Mouse (Mus musculus) limb, embryonic 12.5 days (tissue): ENCODE data around the gene Dbn1. TPM values are rescaled to one million over a fixed set of nuclear protein-coding genes. Genes with fewer than 3 reads are reported as not detected.
A peak's percentile ranks its signal among the peaks of the same experiment; 100 is the strongest.
"Not testable (repeated sequence)": the region's sequence is repeated elsewhere in the genome, so short reads cannot be mapped to it uniquely, and the experiment has no call there.

Source experiments
- ATAC-seq: fragments of 200-750 bp; cut with Nextera tagmentation; 2 replicates; pipeline ENCODE4 v1.8.0; 2017; ENCODE audit warnings: low read depth, moderate TSS enrichment; ENCODE audit not compliant: insufficient number of reproducible peaks, insufficient read depth, low FRiP score, low TSS enrichment
- H3K27ac ChIP-seq: fragments of 300-500 bp; sonication (generic); 2 replicates; pipeline ENCODE4 v1.5.1; 2016; ENCODE audit warnings: mild to moderate bottlenecking, moderate library complexity
- H3K27me3 ChIP-seq: fragments of 300-500 bp; sonication (generic); 2 replicates; pipeline ENCODE4 v1.6.1; 2016; ENCODE audit warnings: mild to moderate bottlenecking, moderate library complexity
- H3K36me3 ChIP-seq: fragments of 300-500 bp; sonication (generic); 2 replicates; pipeline ENCODE4 v1.6.1; 2016; ENCODE audit warnings: mild to moderate bottlenecking, moderate library complexity
- H3K4me1 ChIP-seq: fragments of 300-500 bp; sonication (generic); replicated peaks from 2 replicates; pipeline ENCODE4 v1.6.1; 2016
- H3K4me2 ChIP-seq: fragments of 300-500 bp; sonication (generic); 2 replicates; pipeline ENCODE4 v1.6.1; 2016; ENCODE audit warnings: mild to moderate bottlenecking, moderate library complexity
- H3K4me3 ChIP-seq: fragments of 300-500 bp; sonication (generic); replicated peaks from 2 replicates; pipeline ENCODE4 v1.5.1; 2016; ENCODE audit warnings: mild to moderate bottlenecking
- H3K9ac ChIP-seq: fragments of 300-500 bp; sonication (generic); replicated peaks from 2 replicates; pipeline ENCODE4 v1.6.1; 2016; ENCODE audit warnings: mild to moderate bottlenecking, moderate library complexity
- H3K9me3 ChIP-seq: fragments of 300-500 bp; sonication (generic); 2 replicates; pipeline ENCODE4 v1.6.1; 2016; ENCODE audit warnings: mild to moderate bottlenecking, moderate library complexity
- WGBS: fragments of 180-500 bp; shearing (Covaris S2); methylation state at CpG from one replicate; pipeline ENCODE4 v1.1.7; 2016; 5-methylcytosine and 5-hydroxymethylcytosine counted together
- polyA plus RNA-seq: library from polyadenylated mRNA; unstranded; fragments of >200 nt; fragmentation: Nextera tagmentation; extraction: Ambion mirVana; gene quantifications from 2 replicates; pipeline ENCODE4 v1.2.1, GENCODE M21; 2016

The Dbn1 gene
- polyA plus RNA-seq, 1 experiment from 2014 or later, result 361 TPM

DNA sequence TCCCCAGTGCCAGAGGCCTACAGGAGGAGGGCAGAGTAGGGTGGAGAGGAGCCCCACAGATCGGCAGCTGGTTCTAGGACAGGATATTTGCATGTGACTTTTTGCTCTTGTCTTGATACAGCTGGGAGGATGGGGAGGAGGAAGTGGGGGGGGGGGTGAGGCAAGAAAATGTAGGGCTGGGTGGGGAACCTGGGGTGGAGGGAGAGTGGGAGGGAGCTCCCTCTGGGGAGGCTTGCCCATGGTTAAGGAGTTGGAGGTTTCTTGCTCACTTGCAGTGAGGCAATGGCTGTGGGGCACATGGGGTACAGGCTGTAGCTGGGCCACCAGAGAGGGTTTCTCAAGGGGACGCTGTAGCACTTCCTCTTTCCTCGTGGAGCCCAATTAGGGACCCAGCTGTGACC, 40.4 kb downstream of the Dbn1 start:
- WGBS, result 62% methylated on average over 3 of the region's 3 CpGs
- Histone ChIP-seq H3K4me1 (peaks cover 25% of the 10 kb centered on the region), H3K9ac (0 out of 2 replicates have a peak overlapping the region, but pooled peaks have one; percentile 27), H3K9me3 (no peaks in the 10 kb centered on the region), H3K27me3 (no peaks in the 10 kb centered on the region), H3K4me3 (no peak overlapping the region), H3K36me3 (peaks cover 39% of the 10 kb centered on the region), H3K4me2 (peak overlapping the region; percentile 74; the same call in 1 of the 2 replicates), H3K27ac (no peak overlapping the region)
- ATAC-seq, result no peak

DNA sequence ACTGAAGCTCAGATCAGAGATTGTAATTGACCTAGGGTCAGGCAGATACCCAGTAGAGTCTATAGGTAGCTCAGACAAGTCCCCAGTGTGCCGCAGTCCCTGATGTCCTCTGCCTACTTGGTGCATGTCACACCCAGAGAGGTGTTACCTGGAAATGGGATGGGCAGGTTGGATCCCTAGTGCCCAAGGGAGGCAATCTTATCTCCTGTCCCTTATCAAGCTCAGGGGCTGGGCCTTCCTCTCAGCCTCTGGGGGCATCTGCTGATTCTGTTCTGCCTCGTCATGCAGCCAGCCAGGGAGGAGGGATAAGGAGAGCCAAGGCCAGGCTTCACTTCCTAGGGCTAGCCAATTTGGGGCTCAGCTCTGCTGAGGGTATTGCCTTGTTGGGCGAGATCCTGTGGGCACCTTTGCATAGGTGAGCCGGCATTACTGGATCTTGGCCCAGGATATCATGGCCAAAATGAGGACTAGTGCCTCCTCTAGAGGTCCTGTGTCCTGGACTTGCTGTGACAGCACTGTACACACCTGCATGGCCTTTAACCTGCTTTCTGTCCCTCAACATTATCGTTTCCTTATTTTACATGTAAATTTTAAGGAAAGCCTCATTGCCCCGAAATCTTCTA, 41.3 kb downstream of the Dbn1 start:
- peak overlapping the region; percentile 96 for H3K9ac ChIP-seq
- H3K36me3 ChIP-seq, result peaks cover 30% of the 10 kb centered on the region
- peak overlapping the region; percentile 74 for H3K4me2 ChIP-seq
- H3K4me1 ChIP-seq, result peaks cover 25% of the 10 kb centered on the region
- H3K4me3 ChIP-seq, result peak overlapping the region; percentile 85
- H3K9me3 ChIP-seq, result no peaks in the 10 kb centered on the region
- WGBS, result 85% methylated on average over 6 of the region's 6 CpGs
- no peak overlapping the region for H3K27ac ChIP-seq
- no peak for ATAC-seq
- H3K27me3 ChIP-seq, result no peaks in the 10 kb centered on the region

DNA sequence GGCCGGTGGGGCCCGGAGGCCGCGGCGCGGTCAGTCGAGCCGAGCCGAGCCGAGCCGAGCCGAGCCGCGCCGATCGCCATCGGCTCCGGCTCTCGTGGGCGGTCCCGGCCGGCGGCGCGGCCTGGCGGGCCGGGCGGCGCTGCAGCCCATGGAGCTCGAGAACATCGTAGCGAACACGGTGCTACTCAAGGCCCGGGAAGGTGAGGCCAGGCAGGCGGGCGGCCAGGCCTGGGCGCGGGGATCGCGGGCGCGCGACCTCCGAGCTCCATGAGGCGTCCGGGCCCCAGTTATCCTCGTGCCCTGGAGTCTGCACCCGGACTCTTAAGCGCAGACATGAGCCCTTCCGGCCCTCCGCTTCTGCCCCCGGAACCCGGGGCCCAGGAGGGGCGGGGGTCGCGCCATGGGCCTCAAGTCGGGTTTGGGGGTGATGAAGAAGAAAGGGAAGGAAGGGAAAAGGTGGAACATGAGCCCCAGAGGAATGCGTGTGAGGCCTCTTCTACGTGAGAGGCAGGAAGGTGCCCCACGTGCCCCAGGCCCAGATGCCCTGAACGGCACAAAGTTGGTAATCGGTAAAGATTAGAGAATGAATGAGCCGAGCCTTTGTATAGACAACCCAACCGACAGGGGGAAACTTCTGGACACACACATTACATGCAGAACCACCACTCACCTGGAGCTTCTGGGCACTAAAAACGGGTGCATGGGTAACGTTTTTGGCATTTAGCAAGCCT, 42.4 kb downstream of the Dbn1 start:
- WGBS, result 1% methylated on average over 50 of the region's 66 CpGs
- ATAC-seq, result 0 out of 2 replicates have a peak, but pooled peaks have one; percentile 9
- peak overlapping the region; percentile 96 for H3K27ac ChIP-seq
- no peaks in the 10 kb centered on the region for H3K27me3 ChIP-seq
- H3K9ac ChIP-seq, result peak overlapping the region; percentile 96
- H3K36me3 ChIP-seq, result peaks cover 19% of the 10 kb centered on the region
- no peaks in the 10 kb centered on the region for H3K9me3 ChIP-seq
- peak overlapping the region; percentile 85 for H3K4me3 ChIP-seq
- peak overlapping the region; percentile 74 for H3K4me2 ChIP-seq
- peaks cover 25% of the 10 kb centered on the region for H3K4me1 ChIP-seq

DNA sequence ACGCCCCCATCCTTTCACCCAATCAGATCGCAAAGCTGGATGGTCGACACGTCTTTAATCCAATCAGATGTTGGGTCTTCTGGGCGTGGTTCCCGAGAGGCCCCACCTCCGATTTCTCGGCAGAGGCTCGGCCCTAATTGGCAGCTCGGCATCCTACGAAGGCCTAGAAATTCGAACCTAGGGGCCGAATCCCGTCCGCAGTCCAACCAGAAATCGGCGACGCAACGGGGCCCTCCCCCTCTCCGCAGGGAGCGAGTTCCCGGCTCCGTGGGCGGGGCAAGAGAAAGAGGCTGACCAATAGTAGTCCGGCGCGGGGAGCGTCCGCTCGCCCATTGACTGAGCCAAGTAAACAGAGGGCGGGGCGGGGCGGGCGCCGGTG, 43.0 kb downstream of the Dbn1 start, which contains the start of gene Grk6:
Gene Grk6, plus strand, starts transcription at position 136 of the 379 bp plus-strand sequence.
- Histone ChIP-seq H3K27me3 (no peaks in the 10 kb centered on the region), H3K4me1 (peaks cover 25% of the 10 kb centered on the region), H3K9ac (peak within 1 kb of the TSS; percentile 96), H3K4me3 (peak within 1 kb of the TSS; percentile 85), H3K4me2 (peak within 1 kb of the TSS; percentile 74), H3K27ac (peak within 1 kb of the TSS; percentile 96), H3K9me3 (no peaks in the 10 kb centered on the region), H3K36me3 (peaks cover 13% of the 10 kb centered on the region)
- WGBS, result under 1% methylated on average over 31 of the region's 35 CpGs
- peak; percentile 96 for ATAC-seq

DNA sequence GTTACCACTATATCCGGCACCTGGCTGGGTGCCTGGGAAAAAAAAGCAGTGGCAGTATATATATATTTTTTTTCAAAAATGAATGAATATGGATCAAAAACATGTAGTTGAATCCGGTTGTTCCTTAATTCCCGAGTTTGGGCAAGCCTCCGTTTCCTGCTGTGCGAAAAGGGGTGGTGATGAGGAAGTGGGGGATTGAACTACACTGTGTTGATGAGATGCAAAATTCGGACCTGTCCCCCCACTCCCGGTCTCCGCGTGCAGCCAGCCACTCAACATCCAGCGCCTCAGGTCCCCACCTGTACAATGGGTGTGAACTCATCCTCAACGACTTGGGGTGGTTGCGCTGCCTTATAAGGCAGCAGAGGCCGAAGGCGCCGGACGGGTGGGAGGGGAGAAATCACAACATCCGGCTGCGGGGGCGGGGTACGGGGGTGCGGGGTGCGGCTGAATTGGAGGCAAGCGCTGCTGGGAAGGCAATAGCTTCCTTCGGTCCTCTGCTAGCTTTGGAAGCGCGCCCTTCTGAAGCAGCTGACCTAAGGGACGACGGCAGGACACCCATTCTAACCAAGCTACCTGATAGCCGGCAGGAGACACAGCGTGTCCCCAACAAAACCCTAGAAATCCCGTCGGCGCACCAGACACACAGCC, 43.5 kb downstream of the Dbn1 start:
- peak; percentile 81 for ATAC-seq
- no peaks in the 10 kb centered on the region for H3K9me3 ChIP-seq
- WGBS, result under 1% methylated on average over 33 of the region's 33 CpGs
- H3K27me3 ChIP-seq, result no peaks in the 10 kb centered on the region
- peak overlapping the region; percentile 57 for H3K9ac ChIP-seq
- peak overlapping the region; percentile 96 for H3K27ac ChIP-seq
- peak overlapping the region; percentile 74 for H3K4me2 ChIP-seq
- peaks cover 25% of the 10 kb centered on the region for H3K4me1 ChIP-seq
- peak overlapping the region; percentile 85 for H3K4me3 ChIP-seq
- H3K36me3 ChIP-seq, result peaks cover 8% of the 10 kb centered on the region; the same call in 1 of the 2 replicates

DNA sequence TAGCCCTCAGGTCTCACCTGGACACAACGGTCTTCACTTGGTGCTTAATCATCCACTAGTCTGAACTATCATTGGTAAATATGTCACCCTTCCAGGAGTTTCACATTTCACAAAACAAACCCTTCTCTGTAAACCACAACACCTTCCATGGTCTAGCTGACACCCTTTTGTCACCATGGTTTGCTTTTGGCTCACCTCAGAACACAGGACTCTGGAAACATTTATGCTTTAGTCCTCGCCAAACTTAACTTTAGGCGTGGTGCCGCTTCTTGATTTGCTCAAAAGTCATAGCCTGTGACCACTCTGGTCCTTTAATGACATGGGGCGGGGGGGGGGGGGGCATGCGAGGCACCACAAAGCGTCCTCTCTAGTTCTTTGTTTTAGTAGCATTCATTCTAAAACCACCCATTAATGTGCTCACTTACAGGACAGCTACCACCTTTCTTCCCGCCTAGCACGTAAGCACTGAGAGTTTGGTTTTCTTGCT, 44.1 kb downstream of the Dbn1 start:
- Histone ChIP-seq H3K27ac (peak overlapping the region; percentile 96), H3K9me3 (no peaks in the 10 kb centered on the region), H3K27me3 (no peaks in the 10 kb centered on the region), H3K4me3 (peak overlapping the region; percentile 85), H3K36me3 (0 out of 2 replicates have a peak, but pooled peaks cover 3% of the 10 kb centered on the region), H3K4me2 (peak overlapping the region; percentile 74), H3K9ac (peak overlapping the region; percentile 57), H3K4me1 (peaks cover 25% of the 10 kb centered on the region)
- ATAC-seq, result no peak
- 44% methylated on average over 9 of the region's 9 CpGs for WGBS

DNA sequence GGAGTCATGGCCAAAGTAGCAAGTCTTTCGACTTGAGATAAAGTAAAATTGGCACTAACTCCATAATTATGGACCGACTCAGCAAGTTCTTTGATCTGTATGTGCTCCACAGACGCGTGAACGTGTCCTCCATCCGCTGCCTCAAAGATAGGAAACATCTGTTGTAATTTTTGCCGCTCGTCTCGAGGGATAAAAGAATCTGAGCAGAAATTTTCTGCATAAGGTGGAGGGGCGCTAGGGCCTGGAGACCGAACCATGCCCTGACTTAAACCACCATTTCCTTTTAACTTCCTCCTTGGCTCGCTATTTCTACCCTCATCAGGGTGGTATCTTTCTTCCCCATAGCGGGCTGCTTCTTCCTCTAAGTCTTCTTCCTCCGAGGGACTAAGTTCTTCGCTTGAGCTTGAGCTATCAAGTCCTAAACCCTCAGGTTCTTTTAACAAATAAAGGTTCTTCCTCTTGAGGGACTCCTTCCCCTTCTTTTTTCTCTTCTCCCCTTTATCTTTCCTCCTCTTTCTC, 50.7 kb downstream of the Dbn1 start:
- 78% methylated on average over 15 of the region's 15 CpGs for WGBS
- H3K4me2 ChIP-seq, H3K36me3 ChIP-seq, ATAC-seq, H3K27me3 ChIP-seq, H3K27ac ChIP-seq, H3K4me3 ChIP-seq, H3K9ac ChIP-seq, H3K4me1 ChIP-seq: not testable (repeated sequence)
- peaks cover 15% of the 10 kb centered on the region for H3K9me3 ChIP-seq

DNA sequence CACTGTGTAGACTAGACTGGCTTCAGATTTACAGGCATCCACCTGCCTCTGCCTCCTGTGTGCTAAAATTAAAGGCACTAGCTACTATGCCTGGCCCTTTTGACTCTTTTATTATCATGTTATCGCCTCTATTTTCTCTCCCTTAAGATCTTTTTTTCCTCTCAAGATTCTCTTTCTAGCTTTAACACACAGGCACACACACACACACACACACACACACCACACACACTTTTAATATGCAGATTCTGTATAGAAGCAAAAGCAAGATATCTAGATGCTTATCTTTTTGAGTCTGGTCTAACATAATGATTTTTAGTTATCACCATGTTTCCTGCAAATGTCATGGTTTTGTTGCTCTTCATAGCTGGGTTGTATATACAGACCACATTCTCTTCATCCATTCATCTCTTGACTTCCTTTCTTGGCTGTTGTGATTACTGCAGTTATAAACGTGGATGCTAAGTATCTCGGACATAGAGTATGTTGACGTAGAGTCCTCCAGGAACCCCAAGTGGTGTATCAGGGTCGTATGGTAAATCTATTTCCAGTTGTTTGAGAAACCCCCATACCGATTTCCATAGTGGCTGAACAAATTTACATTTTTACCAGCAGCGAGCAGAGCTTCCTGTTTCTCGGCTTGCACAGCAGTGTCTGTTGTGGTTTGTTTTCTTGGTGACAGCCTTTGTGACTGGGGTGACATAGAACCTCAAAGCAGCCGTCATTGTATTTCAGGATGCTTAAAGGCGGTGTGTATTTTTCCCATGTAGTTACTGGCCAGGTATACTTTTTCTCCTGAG, 55.8 kb downstream of the Dbn1 start:
- 77% methylated on average over 10 of the region's 10 CpGs for WGBS
- Histone ChIP-seq H3K4me3 (no peak overlapping the region), H3K4me1 (no peaks in the 10 kb centered on the region), H3K9ac (no peak overlapping the region), H3K4me2 (no peak overlapping the region), H3K36me3 (no peaks in the 10 kb centered on the region), H3K27ac (no peak overlapping the region), H3K27me3 (no peaks in the 10 kb centered on the region; the same call in 1 of the 2 replicates), H3K9me3 (0 out of 2 replicates have a peak, but pooled peaks cover 5% of the 10 kb centered on the region)
- no peak for ATAC-seq

DNA sequence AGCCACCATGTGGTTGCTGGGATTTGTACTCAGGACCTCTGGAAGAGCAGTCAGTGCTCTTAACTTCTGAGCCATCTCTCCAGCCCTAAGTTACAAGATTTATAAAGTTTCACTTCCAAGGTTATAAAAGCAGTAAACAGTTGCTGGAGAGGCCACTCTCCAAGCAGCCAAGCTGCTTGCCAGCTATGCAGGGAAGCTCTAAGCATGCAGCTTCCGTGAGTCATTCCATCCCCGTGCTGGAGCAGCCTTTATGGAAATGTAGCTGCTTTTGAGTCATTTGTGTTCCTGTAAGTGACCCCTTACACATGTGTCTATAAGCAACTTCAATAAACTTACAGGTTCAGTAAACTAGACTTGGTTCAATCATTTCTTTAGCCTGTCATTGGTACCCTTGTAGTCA, 57.3 kb downstream of the Dbn1 start:
- Histone ChIP-seq H3K4me2 (no peak overlapping the region), H3K4me3 (no peak overlapping the region), H3K9me3 (0 out of 2 replicates have a peak, but pooled peaks cover 5% of the 10 kb centered on the region), H3K4me1 (no peaks in the 10 kb centered on the region), H3K27me3 (peaks cover 4% of the 10 kb centered on the region), H3K36me3 (no peaks in the 10 kb centered on the region), H3K9ac (no peak overlapping the region), H3K27ac (no peak overlapping the region)
- ATAC-seq, result no peak
- WGBS, result 81% methylated on average over 2 of the region's 2 CpGs

DNA sequence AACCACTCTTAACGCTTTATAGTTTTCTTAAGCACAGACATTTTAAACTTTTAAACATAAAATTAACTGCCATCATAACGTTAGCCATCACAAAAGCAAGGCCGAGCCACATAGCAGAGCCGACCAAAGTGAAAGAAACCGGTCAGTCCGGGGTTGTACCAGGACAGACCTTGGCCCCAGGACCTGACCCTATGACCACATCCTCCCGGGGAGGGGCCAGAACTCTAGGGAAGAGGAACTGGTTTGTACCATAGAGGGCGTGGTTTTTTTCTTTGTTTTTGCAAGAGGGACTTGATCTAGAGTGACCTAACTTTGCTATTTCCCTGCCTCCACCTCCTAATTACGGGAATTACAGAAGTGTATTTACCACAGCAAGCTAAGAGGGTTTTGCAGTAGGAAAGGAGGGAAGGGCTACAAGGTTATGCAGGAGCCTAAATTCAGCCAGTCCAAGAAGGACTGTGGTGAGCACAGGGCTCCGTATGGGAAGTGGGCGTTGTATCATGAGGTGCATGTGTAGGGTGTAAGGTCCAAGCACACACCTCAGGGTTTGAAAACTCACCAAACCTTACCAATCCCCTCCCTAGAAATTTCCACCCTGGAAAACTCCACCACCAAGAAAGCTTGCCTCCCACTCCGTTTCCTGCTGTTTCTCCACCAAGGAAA, 58.6 kb downstream of the Dbn1 start:
- Histone ChIP-seq H3K4me3 (no peak overlapping the region), H3K4me2 (no peak overlapping the region), H3K9ac (no peak overlapping the region), H3K4me1 (no peaks in the 10 kb centered on the region), H3K27ac (no peak overlapping the region), H3K9me3 (0 out of 2 replicates have a peak, but pooled peaks cover 5% of the 10 kb centered on the region), H3K36me3 (no peaks in the 10 kb centered on the region), H3K27me3 (peaks cover 4% of the 10 kb centered on the region)
- WGBS, result 69% methylated on average over 12 of the region's 12 CpGs
- ATAC-seq, result no peak
